Mouse (Mus musculus): ENCODE measurements around the gene Lepr.
A peak's percentile ranks its signal among the peaks of the same experiment; 100 is the strongest.
"Not testable (repeated sequence)": the region's sequence is repeated elsewhere in the genome, so short reads cannot be mapped to it uniquely, and the experiment has no call there.

The Lepr gene

DNA sequence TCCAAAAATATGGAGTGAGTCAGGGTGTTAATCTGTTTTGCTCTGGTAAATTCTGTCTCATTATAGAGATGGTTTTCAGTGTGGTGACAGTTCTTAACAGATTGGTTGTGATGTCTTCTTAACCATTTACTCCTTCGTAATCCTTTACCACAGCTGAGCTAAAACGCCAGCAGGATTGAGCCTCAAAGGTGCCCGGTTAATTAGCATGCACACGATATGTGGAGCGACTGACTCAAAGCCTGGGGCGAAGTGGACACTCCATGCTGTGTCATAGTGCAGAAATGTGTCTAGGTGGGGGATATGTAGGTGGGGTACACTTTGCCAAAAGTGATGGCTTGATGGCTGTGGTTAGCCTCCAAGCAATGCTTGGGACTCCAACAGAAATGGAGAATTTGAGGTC, 1.4 kb upstream of the Lepr start:
- DNase-seq (ENCODE audit: low read depth): no peak

DNA sequence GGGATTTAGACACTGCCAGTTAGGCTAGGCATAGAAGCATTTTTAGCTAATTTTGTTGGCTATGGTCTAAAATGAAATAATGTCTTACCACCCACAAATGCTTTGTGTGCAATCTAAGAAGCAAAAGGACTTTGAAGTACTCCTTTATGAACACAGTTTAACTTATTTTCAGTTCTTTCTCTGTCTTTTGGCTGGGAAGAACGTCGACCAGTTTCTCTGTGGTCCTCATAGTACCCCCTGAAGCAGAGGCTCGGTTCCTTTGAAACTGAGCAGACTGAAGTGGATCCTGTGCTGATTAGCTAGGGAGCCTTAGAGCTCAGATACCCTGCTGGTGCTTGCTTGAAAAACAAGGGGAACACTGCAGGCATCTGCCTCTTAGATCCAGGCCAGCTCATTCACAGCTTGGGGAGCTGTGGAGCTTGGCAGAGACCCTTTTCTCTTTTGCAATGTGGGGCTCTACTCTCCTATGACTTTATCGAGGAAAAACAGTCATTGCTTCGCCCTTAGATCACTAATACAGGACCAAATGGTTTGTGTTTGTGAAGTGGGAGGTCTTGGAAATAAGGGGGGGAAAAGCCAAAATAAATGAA, 1.9 kb downstream of the Lepr start:
- DNase-seq (ENCODE audit: low read depth): no peak

DNA sequence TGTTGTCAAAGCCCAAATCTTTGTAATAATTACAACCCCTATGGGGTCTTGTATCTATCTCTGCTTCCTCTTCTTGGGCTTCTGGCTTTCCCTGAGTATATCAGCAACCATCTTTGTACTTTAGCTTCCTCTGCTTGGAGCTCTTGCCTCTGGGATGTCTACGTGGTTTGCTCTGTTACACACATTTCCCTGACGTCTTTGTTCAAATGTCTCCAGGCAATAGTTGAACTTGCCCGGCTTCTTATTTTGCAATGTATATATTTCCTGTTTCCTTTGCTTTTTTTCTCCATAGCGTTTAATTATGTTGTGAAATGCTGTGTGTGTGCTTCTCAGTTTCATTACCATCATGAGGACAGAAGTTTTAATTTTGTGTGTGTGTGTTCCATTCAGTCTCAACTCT, 4.5 kb downstream of the Lepr start:
- peak; percentile 26 for DNase-seq (ENCODE audit: low read depth)

DNA sequence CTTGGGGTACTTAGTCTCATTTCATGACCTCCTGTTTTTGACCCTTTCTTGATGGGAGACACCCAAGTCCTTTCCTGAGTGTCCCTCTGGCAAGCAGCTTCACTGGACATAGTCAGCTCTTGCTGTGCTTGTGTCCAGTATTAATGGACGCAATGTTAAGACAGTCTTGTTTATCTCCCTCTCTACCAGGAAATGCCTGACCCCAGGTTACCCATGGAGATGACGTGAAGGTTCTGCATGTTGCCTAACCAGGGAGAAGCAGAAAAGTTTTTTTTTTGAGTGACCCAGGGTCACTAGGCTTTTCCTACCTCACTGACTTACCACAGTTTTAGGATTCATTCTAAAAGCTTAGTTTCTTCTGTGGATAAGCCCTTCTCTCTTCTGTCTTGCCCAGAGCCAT, 24.8 kb downstream of the Lepr start:
- DNase-seq (ENCODE audit: low read depth): no peak

DNA sequence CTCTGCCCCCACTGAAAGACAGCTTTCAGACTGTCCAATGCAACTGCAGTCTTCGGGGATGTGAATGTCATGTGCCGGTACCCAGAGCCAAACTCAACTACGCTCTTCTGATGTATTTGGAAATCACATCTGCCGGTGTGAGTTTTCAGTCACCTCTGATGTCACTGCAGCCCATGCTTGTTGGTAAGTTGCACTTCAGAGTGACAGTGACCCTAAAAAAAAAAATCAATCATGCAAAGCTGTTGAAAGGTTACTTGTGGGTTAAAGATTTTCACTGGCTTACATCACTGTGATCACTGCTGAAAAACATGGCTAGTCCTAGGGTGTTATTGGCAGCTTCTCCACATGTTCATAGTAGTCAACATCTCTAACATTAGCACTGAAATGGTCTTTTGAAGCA, 28.3 kb downstream of the Lepr start:
- DNase-seq (ENCODE audit: low read depth): no peak

DNA sequence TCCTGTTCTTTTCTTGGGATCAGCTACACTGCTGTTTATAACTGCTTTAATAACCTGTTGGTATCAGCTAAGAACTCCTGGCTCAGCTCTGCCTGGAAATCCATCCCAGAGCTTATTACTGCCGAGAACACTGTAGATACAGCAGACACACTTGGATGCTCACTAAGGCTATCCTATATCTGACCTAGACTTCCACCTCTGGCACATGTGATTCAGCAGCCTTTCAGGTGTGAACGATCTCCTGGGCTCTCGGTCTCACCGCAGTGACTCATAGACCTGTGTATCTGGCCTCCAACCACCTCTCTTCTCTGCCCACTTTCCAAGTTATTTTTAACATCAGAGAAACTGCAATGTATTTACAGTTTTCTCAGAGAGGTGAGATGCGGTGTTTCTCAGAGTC, 43.3 kb downstream of the Lepr start:
- DNase-seq (ENCODE audit: low read depth): no peak

DNA sequence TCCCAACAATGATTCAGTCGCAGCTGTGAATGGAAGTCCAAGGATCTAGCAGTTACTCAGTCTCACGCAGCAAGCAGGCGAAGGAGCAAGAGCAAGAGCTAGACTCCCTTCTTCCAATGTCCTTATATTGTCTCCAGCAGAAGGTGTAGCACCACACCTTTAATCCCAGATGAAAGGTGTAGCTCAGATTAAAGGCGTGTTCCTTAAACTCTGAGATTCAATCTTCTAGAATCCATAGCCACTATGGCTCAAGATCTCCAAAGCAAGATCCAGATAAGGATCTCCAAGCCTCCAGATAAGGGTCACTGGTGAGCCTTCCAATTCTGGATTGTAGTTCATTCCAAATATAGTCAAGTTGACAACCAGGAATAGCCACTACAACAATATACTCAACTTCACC, 126.7 kb downstream of the Lepr start, which contains the start of gene B020004J07Rik:
B020004J07Rik (minus strand) TSS at position 101 of the 400 bp plus-strand sequence.
- DNase-seq (ENCODE audit: low read depth): not testable (repeated sequence)

DNA sequence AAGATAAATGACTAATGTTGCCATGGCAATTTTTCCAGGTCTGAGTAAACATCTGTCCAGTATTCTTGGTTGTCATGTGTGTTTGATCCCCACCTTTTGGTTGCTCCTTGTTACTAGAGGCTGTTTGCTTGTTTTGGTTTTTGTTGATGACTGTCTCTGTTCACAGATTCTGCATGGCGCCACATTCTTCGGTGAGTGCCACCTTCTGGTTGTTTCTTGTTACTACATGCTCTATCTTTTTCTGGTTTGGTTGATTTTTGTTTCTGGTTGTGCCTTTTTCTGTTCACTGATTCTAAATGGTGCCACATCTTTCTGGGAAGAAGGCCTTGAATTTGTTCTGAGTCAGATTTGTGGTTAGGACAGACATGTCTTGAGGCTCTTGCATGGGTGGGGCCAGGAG, 133.7 kb downstream of the Lepr start:
- no peak for DNase-seq (ENCODE audit: low read depth)

DNA sequence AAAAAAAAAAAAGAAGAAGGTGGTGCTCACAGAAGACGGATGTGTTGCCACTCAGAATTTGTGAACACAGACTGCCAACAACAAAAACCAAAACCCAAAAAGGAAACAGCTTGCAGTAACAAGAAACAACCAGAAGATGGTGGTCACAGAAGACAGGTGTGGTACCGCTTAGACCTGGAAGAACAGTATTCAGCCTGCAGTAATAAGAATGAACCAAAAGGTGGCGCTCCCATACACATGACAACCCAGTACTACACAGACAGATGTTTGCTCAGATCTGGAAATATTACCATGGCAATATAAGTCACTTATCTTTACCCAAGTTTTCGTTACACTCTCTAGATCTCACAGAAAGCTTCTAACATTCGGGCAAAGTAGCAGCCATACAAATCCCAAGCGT, 143.7 kb downstream of the Lepr start:
- DNase-seq (ENCODE audit: low read depth): peak; percentile 64

DNA sequence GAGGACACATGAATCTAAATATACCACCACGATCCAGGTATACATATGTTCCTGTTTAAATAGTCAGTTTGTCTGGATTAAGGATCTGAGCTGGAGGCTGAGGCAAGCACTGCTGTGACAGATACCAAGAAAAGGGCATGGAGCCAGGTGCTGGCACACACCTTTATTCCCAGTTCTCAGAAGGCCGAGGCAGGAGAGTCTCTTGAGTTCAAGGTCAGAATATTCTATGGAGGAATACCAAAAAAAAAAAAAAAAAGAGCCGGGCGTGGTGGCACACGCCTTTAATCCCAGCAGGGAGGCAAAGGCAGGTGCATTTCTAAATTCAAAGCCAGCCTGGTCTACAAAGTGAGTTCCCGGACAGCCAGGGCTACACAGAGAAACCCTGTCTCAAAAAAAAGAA, 145.1 kb downstream of the Lepr start:
- no peak for DNase-seq (ENCODE audit: low read depth)
